Mouse (Mus musculus) cerebellum, postnatal 10 days (tissue): ENCODE measurements around the gene Frmpd1.

Source experiments
- DNase-seq, 2 experiments: peaks; one replicate each; pipeline ENCODE4 v3.0.0; 2021; ENCODE audit warnings: mixed read lengths in 2 of 2

The Frmpd1 gene

GRCm38 (mm10) chr4:45184521-45185330 lies at the start of gene Frmpd1:
Gene Frmpd1, plus strand, starts transcription at chr4:45184875.
- DNase-seq = peak; percentile 64 to 73

GRCm38 (mm10) chr4:45137636-45138035 lies 47.0 kb upstream of the Frmpd1 start:
- peak in 1 of 2 experiments; percentile 22 for DNase-seq

GRCm38 (mm10) chr4:45141835-45142234 lies 42.8 kb upstream of the Frmpd1 start:
- peak; percentile 69 to 73 for DNase-seq

- peak; percentile 36 to 55 for DNase-seq
Measured at GRCm38 (mm10) chr4:45142411-45142810, 42.3 kb upstream of the Frmpd1 start.

GRCm38 (mm10) chr4:45143005-45143404 lies 41.7 kb upstream of the Frmpd1 start:
- peak; percentile 73 to 76 for DNase-seq

GRCm38 (mm10) chr4:45156433-45156832 lies 28.2 kb upstream of the Frmpd1 start:
- no peak for DNase-seq

GRCm38 (mm10) chr4:45158608-45159007 lies 26.1 kb upstream of the Frmpd1 start:
- no peak for DNase-seq

GRCm38 (mm10) chr4:45160773-45161172 lies 23.9 kb upstream of the Frmpd1 start:
- no peak for DNase-seq

GRCm38 (mm10) chr4:45163711-45164110 lies 21.0 kb upstream of the Frmpd1 start:
- peak; percentile 60 to 73 for DNase-seq

GRCm38 (mm10) chr4:45165477-45165876 lies 19.2 kb upstream of the Frmpd1 start:
- DNase-seq = no peak

GRCm38 (mm10) chr4:45165955-45166354 lies 18.7 kb upstream of the Frmpd1 start:
- DNase-seq = no peak

- DNase-seq = no peak
Measured at GRCm38 (mm10) chr4:45171340-45171739, 13.3 kb upstream of the Frmpd1 start.

- no peak for DNase-seq
Measured at GRCm38 (mm10) chr4:45183818-45184520, 706 bp upstream of the Frmpd1 start.

GRCm38 (mm10) chr4:45185331-45185669 lies 625 bp downstream of the Frmpd1 start:
- DNase-seq = no peak

- no peak for DNase-seq
Measured at GRCm38 (mm10) chr4:45198296-45198695, 13.6 kb downstream of the Frmpd1 start.

- no peak for DNase-seq
Measured at GRCm38 (mm10) chr4:45203283-45203682, 18.6 kb downstream of the Frmpd1 start.

GRCm38 (mm10) chr4:45207444-45207843 lies 22.8 kb downstream of the Frmpd1 start:
- no peak for DNase-seq

GRCm38 (mm10) chr4:45208832-45209363 lies 24.2 kb downstream of the Frmpd1 start:
- DNase-seq = peak; percentile 74 to 77

GRCm38 (mm10) chr4:45212342-45213063 lies 27.8 kb downstream of the Frmpd1 start:
- DNase-seq = no peak

- DNase-seq = no peak
Measured at GRCm38 (mm10) chr4:45219946-45220345, 35.3 kb downstream of the Frmpd1 start.

GRCm38 (mm10) chr4:45222395-45222794 lies 37.7 kb downstream of the Frmpd1 start:
- DNase-seq = no peak

GRCm38 (mm10) chr4:45230263-45230662 lies 45.6 kb downstream of the Frmpd1 start:
- no peak for DNase-seq

GRCm38 (mm10) chr4:45238260-45238659 lies 53.6 kb downstream of the Frmpd1 start:
- peak; percentile 30 to 56 for DNase-seq
